Mouse (Mus musculus) thymus, postnatal 14 days (tissue): Measurements from ENCODE around the gene Tspan7.

Experiments used
- DNase-seq: peaks from one replicate; pipeline ENCODE4 v3.0.0; 2021

Tspan7 gene

GRCm38 (mm10) chrX:10484872-10485569, at the start of gene Tspan7:
Gene Tspan7 (plus strand): TSS chrX:10485158.
- peak; percentile 46 for DNase-seq

DNA sequence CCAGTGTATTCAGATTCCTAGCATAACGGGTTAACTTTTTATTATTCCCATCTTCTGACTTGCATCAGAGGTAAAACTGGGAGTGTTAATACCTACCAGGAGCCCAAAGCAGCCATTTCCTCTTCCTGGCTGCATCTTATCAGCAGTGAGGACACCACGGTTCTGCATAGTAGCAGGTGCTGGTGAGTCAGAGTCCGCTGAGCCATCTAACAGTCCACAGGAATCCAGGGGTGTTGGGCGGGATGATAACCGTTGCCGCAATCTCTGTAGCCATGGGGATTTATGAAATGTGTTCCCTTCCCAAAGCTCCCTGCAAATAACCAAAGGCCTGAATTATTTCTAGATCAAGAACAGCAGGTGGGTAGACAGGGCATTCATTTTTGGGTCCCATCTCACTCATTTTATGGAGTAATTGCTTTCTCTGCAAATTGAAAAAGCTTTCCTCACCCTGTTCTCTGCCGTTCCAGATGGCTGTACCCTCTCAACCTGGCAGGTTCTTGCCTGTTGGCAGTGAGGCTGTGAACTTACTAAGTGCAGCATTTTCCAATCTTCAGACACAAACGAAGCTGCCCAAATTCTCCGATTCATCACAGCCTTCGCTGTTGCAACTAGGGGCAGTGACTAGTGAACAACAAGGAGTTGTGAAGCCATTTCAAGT, 35.5 kb upstream of the Tspan7 start:
- DNase-seq: no peak

DNA sequence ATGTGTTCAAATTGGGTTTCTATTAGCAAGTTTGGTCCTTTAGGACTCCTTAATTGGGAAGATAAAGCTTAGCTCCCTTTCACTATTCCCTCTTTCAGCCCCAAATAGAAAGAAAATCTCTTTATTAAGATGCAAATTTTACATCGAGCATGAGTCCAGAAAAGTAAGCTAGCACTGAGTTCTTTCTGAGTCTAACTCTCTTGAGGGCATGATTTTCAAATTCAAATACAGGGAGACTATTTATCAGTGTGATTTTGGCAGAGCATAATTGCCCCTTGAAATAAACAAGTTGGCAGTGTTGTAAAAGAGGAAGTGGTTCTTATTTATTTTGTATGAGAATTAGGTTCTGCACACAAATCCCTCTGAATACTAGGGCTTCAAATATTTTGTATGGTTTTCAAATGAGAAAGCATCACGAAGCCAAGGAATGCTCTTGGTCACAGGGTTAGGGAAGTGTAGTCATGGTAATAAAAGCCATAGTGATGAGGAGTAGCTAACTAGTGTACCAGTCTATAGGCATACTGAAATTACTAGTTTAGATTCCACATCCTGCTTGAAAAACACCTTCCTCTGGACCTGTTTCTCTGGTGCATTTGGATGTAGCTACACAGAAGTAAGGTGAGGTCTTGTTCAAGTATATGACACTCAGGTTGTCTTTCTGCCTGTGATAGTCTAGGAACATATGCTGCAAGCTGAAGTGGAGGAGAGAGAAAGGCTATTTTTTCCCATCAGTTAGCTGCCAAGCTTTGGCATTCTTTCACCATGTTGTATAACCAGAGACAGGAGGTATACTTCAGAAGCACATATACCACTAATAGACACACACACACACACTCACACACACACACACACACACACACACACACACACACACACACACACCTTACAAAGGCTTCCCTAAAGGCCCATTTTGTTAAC, 34.6 kb upstream of the Tspan7 start:
- DNase-seq: no peak

DNA sequence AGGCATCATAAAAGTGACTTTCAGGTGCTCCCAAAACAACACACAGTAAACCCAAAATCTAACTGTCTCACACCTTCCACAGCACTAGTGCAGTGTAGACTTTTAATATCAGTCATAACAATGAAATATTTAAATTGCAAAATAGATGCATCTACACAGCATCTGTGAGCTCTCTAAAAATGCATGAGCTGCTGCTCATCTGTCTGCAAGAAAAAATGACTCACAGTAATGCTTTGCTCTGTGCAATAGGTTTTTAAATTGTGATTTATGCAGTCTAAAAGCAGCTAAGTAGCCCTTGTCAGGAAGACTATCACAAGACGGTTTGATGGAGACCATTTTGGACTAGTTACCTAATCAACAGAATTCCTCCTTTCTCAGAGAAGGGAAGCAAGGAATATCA, 31.2 kb upstream of the Tspan7 start:
- no peak for DNase-seq

GRCm38 (mm10) chrX:10457256-10457655, 27.7 kb upstream of the Tspan7 start:
- no peak for DNase-seq

DNA sequence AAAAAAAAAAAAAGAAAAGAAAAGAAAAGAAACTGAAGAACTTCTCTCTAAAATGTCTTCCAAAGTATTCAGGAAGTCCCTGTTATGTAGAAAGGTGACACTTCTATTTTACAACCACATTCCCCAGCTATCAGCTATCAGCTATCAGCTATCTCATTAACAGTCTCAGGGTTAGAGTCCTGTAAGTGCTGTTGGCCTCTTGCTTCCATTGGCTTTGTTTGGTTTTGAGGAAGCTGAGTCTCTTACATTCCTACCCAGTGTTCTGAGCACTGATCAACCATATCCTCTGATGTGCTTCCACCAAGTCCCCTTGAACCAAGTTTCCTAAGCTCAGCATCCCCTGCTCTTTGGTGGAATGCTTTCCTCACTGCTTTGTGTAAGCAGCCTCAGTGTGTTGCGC, 7.9 kb upstream of the Tspan7 start:
- DNase-seq: no peak

DNA sequence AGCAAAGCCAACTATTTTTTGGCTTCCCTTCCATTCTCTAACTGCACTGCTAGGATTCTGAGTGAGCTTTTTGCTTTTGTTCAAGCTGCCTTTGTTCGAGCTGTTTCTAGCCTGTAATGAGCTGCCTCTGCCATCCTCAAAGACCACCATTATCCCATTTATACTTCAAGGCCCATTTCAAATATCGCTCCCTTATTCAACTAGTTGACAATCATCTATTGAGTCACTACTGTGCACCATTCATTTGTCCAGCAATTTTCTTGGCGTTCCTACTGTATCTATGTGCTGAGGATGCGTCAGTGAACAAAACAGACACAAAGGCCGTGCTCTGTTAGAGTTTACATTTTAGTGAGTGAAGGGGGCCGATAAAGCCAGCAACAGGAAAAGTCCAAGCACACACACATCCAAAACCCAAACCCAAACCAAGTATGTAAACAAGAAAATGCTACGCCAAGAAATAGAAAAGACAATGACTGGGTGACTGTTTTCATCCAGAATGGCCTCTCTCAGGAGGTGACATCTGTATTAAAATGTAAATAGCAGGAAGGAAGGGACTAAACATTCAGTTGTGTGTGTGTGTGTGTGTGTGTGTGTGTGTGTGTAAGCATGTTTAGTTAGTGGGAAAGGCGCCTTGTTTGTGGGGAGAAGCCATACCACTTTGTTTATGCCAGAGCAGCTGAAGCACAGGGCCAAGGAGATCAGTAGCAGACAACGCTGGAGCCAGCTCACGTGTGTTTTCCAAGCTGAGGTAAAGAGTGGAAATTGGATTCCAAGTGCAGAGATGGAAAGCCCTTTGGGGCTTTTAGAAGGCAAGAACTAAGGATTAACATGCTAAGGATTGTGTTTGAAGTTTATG, 5.7 kb upstream of the Tspan7 start:
- no peak for DNase-seq

DNA sequence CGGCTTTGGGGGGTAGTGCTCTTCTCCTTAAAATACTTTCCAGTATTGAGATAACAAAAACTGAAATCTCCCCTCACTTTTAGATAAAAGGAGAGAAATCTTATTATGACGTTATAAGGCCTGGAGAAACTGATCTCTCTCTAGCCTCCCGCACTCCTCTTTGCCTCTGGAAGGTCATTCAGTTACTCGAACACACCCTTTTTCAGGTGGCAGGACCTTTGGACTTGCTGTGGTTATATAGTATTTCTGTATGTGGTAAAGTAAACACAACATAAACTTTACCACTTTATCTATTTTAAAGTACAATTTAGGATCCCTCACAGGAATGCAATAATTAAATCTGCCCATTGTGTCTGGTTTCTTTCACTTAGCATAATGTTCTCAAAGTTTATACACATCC, 5.0 kb upstream of the Tspan7 start:
- DNase-seq: no peak

DNA sequence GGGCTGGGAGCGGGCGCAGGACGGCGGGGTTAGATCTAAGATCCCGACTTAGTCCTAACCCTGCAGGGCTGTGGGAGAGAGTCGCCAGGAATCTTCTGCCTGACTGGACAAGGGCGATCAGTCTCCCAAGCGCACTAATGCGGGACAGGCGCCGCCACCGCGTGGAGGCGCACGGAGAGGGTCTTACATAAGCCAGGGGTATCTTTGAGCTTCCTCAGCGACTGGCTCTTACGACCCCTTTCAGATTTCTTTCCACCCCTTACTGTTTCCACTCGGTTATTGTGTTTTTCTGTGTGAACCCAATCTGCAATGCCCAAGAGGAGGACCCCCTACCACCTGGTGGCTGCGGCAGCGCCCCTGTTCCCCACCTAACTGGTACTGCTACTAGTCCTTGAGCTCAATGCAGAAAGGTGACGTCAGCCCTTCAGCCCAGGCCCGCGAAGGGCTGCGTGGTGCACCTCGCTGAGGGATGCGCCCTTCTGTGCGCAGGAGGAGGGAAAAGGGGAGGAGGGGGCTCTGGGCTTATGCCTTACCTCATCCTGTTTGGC, 780 bp downstream of the Tspan7 start:
- peak; percentile 4 for DNase-seq

DNA sequence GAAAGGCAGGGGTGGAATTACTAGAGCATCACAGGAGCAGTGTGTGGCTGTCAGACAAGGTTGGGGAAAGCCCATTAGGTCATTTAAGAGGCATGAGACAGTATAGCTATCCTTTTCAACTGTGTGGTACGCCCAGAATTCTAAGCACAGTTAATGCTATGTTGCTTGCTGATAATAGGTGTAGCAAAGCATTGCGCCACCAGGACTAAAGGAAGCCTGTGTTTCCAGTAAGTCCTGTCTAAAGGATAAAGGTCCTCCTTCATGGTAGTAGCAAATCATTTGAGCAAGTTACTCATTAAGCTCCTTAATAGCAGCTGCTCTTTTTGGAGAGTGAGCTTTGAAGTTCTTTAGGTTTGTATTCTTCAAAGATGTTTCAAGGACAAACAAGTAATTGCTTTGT, 13.6 kb downstream of the Tspan7 start:
- DNase-seq: no peak

DNA sequence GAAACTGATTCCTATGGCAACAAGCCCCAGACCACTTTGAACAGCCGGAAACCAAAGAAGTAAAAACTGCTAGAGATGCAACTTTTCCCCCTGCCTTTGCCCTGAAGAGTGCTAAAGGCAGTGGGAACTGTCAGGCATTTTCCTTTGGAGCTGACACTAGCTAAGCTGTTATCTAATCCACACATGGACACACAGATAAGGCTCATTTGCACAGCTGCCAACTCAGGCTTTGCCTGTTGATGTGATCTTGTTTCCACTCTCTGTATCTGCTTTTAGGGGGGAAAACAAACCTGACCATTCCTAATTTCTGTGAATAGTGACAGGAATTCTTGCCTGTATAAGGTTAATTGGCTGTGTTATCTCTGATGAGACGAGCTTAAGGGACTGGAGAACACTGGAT, 17.7 kb downstream of the Tspan7 start:
- no peak for DNase-seq

GRCm38 (mm10) chrX:10514417-10514816, 29.5 kb downstream of the Tspan7 start:
- DNase-seq: no peak

DNA sequence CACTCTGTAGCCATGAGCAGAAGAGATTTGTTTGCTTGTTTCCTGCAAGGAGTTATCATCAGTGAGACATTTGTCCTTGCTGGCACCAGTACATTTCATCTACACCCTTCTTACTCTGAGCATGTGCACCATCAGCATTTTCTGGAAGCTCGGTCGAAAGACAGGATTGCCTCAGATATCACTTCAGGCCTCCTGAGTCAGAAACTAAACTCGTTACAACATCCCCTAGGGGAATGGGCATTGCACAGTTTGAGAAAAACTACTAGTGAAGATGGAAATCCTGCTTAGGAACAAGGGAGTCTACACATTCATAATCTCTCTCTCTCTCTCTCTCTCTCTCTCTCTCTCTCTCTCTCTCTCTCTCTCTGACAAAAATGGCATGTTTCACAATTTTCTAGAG, 30.0 kb downstream of the Tspan7 start:
- no peak for DNase-seq

GRCm38 (mm10) chrX:10516448-10516847, 31.5 kb downstream of the Tspan7 start:
- DNase-seq: no peak

DNA sequence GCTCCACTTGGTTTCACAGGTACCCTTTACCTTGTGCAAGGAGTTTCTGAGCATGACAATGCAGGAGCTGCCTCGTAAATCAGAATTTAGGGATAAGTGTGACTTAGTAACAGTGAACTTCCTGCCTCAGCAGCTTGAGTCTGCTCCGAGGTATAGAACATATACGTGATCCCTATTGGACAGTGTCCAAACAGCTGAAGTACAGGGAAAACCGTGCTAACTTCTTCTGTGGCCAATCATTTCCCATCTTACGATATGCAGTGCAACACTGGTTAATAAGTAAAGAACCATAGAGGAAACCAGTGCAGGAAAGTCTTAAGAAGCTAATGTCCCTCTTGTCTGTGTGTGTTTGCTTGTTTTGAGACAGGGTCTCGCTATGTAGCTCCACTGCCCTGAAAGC, 32.0 kb downstream of the Tspan7 start:
- DNase-seq: no peak

GRCm38 (mm10) chrX:10517756-10518155, 32.8 kb downstream of the Tspan7 start:
- DNase-seq: no peak

DNA sequence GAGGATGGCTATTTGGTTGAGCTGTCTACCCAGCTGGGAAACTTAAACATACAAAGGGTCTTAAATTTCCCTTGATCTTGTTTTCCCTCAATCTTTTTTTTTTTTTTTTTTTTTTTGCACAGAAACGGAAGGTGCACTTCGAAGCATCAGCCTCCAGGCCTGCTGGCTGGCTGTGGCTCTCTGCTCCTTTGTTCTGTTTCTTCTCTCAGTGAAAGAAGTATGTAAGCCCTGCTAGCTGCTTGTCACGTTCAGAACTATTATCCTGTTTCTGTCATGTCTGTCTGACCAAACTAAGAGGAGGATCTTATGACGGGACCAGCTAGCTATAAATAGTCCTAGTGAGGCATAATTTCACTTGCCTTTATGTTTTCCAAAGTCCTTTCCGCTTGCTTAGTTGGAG, 33.6 kb downstream of the Tspan7 start:
- DNase-seq: no peak

- no peak for DNase-seq
Observed at GRCm38 (mm10) chrX:10535450-10535849, 50.5 kb downstream of the Tspan7 start.

- no peak for DNase-seq
Observed at GRCm38 (mm10) chrX:10539009-10539408, 54.1 kb downstream of the Tspan7 start.

DNA sequence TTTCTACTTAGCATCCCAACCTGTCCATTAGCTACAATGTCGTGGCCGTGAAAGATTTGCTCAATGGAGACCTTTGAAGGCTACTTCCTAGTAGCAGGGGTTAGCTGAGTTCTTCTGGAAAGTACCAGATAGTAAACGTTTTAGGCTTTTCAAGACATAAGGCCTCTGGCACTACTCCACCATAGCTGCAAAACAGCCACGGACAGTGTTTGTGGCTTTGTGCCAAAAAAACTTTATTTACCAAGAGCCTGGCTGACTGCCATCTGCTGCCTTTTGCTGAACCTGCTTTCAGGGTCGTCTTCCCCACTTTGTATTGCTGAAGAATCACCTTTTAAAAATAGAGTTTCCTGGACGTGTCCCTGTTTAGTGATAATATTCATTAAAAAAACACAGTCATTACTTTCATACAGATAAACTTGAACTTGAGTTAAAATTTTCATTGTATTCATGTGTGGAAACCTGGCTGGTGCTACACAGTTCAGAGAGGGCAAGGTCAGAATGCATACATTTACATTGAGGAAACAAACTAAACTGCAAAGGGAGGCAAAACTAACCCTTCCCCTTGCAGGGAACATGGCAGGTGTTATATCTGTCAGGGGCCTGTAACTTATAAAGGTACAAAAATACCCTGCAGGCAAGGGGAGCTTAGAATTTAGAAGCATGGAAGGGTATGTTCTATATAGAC, 54.7 kb downstream of the Tspan7 start:
- no peak for DNase-seq

DNA sequence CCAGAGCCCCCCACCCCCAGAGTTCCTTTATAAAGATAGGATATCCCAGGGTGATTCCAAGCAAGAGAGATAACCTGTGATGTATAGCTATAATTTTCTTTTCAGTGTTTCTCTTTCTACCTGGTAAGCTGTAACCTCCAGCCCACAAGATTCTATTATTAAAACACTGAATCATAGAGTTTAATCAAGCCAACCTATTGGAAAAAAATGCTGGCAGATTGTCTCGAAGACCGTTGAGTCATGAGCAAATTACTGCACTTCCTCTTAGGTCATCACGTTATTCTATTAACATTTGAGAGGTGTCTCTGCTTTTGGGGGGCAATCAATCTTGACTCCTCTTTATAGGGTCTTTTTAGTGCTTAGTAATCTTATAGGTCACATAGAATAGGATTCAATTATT, 61.9 kb downstream of the Tspan7 start:
- no peak for DNase-seq

- no peak for DNase-seq
Observed at GRCm38 (mm10) chrX:10549708-10550107, 64.8 kb downstream of the Tspan7 start.
